Mouse (Mus musculus) liver, adult 2 months (tissue): ENCODE results near the gene Grik3.

ENCODE experiments used
- CTCF ChIP-seq: fragments of 200-500 bp; IDR thresholded peaks from 2 replicates; pipeline ENCODE4 v1.5.1; 2011; ENCODE audit warnings: low read depth, low read length, control low read depth
- POLR2A ChIP-seq: fragments of 200-500 bp; IDR thresholded peaks from 2 replicates; pipeline ENCODE4 v1.6.1; 2011; ENCODE audit warnings: low read length, control low read depth; ENCODE audit not compliant: insufficient read depth; ENCODE audit errors: extremely low read depth

DNA sequence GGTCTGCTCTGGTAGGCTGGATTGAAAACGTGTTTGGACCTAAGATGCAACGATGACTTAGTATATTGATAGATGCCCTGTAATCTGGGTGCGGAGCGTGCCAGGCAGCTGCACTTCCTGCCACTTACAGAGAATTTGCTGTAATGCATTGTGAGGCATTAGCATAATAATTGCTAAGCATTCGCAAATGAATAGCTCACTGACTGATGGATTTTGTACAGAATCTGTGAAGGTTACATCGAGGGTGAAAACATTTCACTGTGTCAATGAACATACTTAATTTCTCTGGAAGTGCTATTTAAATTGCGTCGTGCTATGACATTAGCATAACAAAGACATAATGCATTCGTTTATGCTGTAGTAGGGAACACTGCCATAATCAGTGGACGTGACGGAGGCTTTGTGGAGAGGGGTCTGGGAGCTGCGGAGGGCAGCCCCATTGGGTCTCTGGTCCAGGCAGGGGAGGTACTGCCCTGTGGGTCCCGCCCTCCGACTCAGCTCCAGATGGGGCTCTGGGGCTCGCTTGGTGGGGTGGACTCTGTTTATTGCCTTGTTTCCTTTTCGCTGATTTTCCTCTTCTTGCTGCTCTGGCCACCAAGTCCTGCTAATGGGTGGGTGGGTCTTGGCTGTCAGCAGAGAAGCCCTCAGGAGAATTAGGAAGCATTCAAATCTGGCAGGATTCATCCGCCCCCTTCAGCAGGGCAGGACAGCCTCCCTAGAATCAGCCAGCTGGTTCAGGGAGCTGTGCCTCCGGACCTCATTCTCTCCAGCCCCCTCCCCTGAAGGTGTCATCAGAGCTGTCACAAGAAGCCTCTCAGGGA lies 54.7 kb downstream of the Grik3 start:
- TF ChIP-seq CTCF (no peak), POLR2A (no peak)
